Mouse (Mus musculus) large intestine, adult 2 months (tissue): ENCODE measurements at regions not wholly inside any gene's neighbourhood (a gene's known extent, or its start where the extent isn't known, plus 50 kb on each side); places are given as distances from the start of the nearest gene placed in this dataset.

Source experiments
- DNase-seq: peaks from one replicate; pipeline ENCODE4 v3.0.0-alpha.2; 2012; ENCODE audit warnings: low read depth, low spot score
- WGBS: fragments of 180-500 bp; shearing (Covaris S2); methylation state at CpG from one replicate; pipeline ENCODE4 v1.1.7; 2018; 5-methylcytosine and 5-hydroxymethylcytosine counted together

DNA sequence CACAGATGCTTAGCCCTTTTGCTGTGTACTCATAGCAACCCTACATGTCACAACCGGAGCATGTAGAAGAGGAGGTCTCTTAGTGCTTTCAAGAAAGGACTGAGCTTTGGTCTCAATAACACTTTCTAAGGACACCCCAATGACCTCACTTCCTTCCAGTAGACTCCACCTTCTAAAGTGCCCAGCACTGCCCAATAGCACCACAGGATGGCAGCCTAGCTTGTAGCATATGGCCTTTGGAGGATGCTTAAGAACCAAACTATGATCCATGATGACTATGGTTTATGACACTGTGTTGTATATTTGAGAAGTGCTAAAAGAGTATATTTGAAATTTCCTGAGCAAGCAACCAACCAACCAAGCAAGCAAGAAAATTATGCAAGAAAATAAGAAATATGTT, 223.3 kb upstream of the Elac2 start:
- no peak for DNase-seq
- 97% methylated on average over 1 of the region's 1 CpGs for WGBS

DNA sequence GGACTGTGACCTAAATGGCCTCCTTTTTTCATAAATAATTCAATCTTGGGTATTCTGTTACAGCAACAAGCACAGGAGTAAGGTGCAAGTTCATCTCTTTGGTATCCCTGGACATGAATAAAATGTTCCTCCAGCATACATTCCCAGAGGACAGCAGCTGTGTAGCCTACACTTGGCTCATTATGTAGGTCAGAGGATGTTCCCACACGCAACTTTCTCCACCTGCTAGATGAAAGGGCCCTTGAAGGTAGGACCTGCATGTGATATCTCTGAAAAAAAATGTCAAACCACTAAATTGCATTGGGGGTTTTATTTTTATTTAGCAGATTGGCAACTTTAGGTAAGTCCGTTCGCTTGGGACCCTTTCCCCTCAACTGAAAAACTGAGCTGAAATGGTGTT, 218.2 kb upstream of the Elac2 start:
- WGBS, result 88% methylated on average over 3 of the region's 3 CpGs

DNA sequence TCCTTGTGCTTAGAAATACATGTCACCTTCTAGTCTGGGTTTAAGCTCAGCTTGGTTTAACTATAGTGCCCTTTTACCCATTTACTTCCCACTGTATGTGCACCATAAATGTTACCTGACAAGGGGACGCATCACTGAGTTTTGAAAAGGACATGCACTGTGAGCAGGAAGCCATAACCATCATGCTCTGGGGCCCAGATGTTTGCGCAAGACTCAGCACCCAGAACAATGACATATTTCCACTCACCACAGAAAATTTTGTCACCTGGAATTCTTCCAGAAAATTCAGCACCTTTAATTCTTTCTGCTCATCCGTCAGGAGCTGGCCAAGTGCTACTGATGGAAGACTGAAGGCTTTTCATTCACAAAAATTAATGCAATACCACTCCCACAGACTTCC, 216.1 kb upstream of the Elac2 start:
- WGBS, result 56% methylated on average over 3 of the region's 3 CpGs
- DNase-seq, result no peak

More for the DNA sequence above, 218.2 kb upstream of the Elac2 start:
- DNase-seq, result no peak

DNA sequence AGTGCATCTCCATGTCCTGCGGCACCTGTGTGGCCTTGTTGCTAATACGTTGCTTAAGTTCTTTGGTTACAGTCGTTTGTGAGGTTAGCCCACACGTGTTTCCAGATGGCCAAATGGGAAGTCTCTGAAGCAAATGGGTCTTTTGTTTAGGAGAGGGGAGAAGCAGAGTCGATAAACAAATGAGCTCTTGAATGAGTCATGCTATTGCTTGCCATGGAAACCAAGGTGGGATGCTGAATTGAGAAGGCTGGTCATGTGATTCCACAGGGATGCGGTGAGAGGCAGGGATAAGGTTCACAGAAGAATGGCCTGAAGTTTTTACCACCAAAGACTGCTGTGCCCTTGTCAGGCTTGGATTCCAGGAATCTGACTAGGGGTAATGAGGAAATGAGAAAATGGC, 214.8 kb upstream of the Elac2 start:
- WGBS, result 71% methylated on average over 6 of the region's 6 CpGs
- DNase-seq, result no peak

DNA sequence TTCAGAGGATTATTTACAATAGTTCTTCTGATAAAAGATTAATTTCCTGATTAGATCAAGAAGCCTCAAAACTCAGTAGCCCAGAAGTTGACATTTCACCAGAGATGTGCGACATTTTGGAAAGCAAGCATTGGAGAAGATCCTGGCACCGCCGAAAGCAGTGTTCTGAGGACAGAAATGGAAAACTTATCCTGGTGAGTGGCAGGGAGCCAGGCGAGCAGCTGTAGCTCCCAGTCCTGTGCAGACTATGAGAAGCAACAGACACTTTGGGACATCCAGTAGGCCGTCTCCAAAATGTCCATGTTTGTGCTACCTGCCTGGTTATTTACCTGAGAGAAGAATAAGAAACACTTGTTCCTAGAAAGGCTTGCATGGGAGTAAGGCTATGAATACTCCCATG, 202.1 kb upstream of the Elac2 start:
- DNase-seq, result no peak
- WGBS, result 76% methylated on average over 5 of the region's 5 CpGs

DNA sequence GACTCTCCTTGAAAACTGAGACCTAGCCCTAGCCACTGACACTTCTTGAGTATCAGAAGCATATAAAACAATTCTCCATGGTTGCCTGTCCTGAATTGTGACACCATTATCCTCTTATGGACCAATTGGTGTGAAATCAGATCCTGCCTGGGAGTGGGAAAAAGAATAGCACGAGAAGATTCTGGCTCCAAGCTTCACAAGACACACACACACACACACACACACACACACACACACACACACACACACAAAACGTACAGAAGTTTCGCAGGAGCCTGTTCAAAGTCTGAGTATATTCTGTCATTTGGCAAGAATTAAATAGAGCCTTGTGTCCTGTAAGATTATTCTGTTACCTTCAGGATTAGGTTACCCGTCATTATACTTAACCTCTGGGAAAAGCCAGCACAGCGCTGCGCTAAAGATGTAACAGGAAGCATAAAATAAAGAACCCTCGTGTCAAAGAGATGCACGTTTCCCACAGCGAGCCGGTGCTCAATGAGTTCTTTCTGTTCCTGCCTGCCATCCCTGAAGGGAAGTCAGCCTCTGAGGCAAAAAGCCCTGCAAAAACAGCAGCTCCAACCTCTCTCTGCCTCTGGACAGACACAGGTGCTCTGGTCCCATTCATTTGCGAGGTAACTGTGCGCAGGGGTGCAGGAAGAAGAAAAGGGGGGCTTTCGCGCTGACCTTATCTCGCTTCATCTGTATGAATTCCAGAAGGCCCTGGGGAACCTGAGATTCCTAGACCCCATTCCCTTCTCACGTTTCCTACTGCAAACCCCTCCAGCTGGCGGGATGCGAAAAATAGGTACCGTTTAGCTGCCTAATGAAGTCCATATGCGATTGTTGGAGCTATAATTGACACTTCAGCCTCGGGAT, 178.4 kb upstream of the Elac2 start:
- 67% methylated on average over 21 of the region's 21 CpGs for WGBS
- DNase-seq, result no peak

DNA sequence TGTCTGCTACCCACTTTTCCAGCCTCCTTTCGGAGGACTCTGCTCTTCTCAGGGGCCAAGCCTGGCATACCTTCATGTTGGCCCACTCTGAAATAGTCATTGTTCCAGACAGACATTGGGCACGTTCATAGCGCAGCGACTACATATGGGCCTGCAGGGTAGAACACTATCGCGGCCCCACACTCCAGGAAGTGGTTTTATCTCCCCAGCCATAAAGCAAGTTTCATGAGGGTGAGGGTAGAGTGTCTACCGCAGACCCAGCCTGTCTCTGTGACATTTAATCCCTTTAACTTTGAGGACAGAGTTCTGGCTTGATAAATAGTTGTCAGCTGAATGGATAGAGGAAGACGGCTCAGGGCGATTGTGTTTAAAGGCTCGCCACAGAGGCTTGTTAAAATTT, 177.5 kb upstream of the Elac2 start:
- WGBS, result 25% methylated on average over 10 of the region's 10 CpGs
- no peak for DNase-seq

DNA sequence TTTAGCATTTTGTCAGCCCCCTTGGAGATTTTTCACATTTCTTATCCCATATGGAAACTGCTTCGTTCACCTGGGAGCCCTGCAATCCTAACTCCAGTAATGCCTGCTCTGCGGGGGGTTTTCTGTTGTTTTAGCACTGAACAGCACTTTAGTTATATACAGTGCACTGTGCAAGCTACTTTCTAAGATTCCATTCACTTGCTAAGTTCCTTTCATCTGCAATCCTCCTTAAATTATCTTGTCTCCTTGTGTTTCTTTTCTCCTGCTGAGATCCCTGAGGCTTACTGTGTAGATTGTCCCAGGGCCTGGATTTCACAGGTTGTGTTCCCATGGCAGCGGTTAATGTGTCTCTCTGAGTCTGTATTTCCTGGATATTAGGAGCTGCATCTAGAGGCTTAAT, 173.3 kb upstream of the Elac2 start:
- 91% methylated on average over 3 of the region's 3 CpGs for WGBS
- DNase-seq, result no peak

DNA sequence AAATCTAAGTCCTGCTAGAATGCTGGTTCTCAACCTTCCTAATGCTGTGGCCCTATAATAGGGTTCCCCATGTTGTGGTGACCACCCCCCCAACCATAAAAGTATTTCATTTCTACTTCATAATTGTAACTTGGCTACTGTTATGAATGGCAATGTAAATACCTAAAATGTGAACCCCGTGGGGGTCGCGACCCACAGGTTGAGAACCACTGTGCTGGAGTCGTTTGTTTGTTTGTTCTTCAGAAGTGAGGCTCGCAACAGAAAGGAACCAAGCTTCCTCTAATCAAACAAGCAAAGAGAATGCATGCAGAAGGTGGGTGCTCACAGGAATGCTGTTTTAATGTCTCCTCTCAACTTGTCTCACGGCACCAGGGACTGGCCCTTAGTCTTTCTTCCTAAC, 166.4 kb upstream of the Elac2 start:
- 67% methylated on average over 6 of the region's 6 CpGs for WGBS
- no peak for DNase-seq

DNA sequence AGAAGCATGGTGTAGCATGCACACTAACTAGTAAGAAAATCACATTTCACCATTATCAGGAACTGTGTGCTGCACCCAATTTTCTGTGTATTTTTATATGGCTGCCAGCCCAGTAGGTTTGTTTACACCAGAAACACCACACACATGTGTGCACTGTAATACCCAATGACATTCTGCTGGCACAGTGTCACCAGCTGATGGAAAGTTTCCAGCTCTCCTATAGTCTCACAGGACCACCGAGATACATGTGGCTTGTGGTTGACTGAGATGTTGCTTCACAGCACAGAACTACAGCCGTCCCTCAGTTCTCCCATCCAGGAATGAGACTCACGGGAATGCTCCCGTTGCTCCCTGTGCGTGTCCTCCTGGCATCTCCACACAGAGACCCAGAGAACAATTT, 149.4 kb upstream of the Elac2 start:
- 73% methylated on average over 5 of the region's 5 CpGs for WGBS
- DNase-seq, result no peak

DNA sequence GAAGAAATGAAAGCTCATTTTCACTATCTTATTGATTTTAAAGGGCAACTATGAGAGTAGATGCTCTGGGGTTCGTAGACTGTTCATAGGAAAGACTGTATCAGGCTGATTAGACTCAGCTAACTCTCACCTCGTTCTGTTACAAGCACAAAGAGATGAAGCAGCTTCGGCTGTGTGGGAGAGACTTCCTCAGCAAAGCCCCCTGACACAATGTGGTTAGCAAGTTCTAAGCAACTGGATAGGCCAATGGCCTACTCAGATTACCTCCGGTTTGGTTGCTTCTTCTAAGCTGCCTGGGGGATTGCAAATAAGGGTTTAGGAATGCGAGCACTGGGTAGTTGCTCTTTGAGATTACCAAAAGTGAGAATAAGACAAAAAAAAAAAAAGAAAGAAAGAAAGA, 146.4 kb upstream of the Elac2 start:
- DNase-seq, result no peak
- WGBS, result 84% methylated on average over 5 of the region's 5 CpGs

DNA sequence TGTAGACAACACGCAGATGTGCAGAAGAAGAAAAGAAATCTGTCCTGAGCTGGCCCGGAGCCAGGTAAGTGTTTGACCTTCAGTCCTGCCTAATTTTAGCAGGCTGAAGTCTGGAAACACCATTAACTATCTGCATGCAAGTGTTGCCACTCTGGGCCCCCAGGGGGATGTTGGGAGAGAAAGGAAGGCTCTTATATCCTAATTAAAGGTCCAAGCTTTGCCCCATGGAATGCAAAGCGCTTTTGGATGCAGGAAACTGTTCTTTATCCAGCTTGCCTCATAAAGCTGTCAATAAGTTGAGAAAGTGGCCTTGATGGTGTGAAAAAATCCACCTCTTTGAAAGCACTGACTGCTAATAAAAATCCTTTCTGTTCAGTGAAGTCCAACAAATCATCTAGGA, 145.1 kb upstream of the Elac2 start:
- no peak for DNase-seq
- whole genome bisulfite sequencing, result 47% methylated on average over 3 of the region's 3 CpGs

DNA sequence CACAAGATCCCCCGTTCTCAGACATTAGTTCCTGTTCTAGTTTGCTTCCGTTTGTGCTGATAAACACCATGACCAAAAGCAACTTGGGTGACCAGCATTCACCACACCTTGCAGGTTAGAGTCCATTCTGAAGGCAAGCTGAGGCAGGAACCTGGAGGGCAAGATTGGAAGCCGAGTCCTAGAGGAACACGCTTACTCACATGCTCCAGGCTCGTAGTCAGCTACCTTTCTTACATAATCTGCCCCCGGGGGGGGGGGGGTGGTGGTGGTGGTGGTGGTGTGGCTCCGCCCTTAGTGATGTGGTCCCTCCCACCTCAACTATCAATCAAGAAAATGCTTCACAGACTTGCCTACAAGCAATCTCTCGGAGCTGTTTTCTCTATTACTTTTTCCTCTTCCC, 142.1 kb upstream of the Elac2 start:
- DNase-seq, result no peak

DNA sequence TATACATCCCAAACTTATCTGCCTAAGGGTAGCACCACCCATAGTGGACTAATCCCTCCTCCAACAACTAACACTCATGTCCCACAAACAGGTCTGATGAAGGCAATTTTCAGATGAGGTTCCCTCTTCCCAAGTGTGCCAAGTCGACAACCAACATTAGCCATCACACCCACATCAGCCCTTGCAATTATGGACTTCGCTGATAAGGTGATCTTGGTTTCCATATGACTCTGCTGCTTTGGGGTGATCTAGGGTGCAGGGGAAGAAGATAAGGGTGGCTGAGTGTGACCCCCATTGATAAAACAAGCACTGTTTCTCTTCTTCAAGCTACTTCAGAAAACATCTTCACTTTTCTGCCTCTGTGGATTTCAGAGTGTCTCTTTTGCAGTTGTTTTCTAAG, 137.7 kb upstream of the Elac2 start:
- DNase-seq, result no peak
- 83% methylated on average over 2 of the region's 2 CpGs for WGBS

More for the DNA sequence above, 142.1 kb upstream of the Elac2 start:
- WGBS, result 67% methylated on average over 8 of the region's 8 CpGs

DNA sequence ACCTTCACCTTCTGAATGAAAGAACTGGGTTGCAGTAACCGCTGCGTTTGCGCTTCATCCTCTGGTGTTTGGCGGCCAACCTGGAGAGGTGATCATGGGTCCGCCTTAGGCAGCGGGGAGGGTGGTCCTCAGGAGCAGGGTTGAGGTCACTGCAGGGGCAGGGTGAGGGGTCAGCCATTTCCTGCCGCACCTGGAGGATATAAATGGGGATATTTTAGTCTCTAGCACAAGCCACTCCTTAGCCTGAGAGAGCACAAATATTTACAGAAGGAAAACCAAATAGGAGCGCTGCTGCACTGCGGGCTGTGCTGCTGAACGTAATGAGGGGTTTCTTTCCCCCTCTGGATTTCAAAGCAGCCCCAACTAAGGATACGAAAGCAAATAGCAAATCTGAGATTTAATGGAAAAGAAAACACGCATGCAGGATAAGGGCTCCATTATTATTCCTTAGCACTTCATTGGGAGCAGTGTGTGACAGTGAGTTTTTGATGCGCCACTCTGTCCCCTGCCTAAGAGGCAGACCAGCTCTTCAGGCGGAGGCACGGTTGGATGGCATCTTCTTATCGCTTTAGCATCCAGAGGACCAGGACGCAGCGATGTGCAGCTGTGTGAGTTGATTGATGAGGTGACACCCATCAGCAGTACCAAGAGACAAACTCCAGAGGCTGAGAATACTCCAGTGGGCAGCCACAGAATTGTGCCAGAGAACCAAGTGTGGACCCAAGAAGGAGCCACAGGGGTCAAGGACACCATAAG, 135.9 kb upstream of the Elac2 start:
- 20% methylated on average over 18 of the region's 18 CpGs for WGBS

DNA sequence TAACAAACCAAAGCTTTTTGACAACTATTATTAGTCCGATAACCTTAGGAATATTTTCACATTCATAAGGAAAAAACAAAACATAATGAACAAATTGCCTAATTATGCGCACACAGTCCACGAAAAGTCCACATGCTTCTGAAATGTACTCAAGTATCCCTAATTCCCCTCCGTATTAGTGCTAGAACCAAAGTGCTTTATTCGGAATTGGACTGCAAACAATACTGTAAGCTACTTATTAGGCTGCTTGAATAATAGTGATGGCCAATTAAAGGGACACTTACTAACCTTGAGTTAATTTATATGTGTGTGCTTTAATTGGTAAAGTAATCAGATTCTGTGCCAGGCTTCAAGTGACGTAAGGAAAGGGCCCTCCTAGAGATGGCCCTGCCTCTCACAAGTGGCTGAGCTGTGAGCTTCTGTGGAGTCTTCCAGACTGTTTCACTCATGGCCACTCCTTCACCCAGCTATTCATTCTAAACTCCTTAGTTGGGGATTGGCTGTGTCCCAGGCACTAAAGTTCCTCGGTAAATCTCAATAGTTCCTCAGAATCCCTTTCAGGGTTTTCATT, 132.2 kb upstream of the Elac2 start:
- 82% methylated on average over 7 of the region's 7 CpGs for WGBS

More for the DNA sequence above, 135.9 kb upstream of the Elac2 start:
- DNase-seq, result no peak

DNA sequence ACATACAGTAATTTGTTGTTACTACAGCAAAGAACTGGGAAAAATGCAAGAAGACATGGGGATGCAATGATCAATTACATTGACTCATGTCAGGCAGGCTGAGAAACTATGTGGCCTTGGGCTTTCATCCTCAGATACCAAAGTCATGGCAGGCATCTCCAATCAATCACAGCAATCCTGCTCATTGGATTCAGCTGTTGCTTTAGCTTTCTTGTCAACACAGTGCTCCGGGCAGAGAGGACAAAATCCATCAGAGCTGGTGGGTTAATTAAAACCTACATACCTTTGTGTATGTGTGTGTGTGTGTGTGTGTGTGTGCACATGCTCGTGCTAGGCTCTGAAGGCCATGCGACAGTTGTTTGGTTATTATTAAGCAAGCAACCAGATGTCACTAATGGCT, 119.2 kb upstream of the Elac2 start:
- WGBS, result 72% methylated on average over 3 of the region's 3 CpGs
- DNase-seq, result no peak

More for the DNA sequence above, 132.2 kb upstream of the Elac2 start:
- no peak for DNase-seq

DNA sequence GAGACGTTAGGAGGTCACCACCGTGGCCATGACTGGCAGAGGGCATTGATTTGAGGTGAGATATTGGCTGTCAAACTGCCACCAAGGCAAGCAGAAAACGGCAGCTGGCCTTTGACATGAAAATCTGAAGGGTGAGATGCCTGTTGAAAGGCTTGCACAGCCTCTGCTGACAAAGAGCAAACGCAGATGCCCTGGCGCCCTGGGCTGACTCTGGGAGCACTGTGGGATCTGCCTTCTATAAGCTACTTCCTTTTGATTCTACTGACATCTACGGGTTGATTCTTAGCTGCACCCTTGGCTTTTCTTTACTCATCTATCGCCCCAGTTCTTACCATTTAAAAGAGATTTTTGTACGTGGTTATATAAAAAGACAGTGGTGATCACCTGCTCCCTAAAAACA, 98.2 kb upstream of the Elac2 start:
- WGBS, result 23% methylated on average over 8 of the region's 8 CpGs
- no peak for DNase-seq

DNA sequence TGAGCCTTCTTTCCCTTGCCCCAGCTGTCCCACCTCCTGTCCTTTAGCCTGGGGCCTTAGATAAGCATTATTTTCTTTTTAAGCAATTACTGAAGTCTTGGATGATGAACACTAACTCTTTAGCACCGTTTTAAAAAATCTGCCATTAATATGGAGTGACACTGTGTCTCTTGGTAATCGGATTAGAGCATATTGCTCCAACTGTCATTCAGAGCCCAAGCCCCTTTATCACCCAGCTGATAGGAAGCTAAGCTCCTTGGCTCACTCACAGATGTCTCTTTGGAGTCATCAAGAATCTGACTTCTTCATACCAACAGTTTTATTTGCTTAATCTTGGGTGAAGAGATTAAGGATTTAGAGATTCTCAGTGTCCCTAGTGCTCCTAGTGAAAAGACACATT, 94.3 kb upstream of the Elac2 start:
- 70% methylated on average over 2 of the region's 2 CpGs for WGBS
- no peak for DNase-seq

DNA sequence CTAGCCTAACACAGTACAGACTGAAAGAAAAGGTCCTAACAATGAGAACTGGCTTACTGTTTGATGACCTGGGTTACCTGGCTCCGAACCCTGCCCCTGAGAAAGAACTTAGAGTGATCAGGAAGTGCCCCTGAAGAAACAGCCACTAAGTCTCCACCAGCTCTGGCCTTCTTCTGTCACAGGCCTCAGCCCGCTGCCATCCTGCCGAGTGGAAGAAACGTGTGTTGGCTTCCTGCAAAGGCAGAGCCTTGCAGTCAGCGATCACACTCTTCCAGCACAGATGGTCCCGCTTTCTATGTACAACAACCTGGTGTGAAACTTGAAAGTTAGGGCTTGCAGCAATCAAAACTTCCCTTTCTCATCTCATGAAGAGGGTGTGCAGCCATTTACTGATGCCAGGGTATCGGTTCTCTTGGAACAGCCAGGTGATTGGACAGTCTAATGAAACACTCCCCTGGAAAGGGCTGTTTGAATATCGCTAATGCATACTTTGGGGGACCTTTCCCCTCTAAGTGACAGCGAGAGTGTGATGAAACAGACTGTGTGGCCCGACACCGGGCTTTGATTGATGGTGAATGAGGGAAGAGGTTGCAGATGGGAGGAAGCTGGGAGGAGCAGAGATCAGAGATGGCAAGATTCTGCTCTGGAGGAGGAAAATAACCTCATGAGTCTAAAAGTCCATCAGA, 89.4 kb upstream of the Elac2 start:
- no peak for DNase-seq
- WGBS, result 76% methylated on average over 11 of the region's 11 CpGs
